Mouse (Mus musculus) myocyte (in vitro differentiated cells): Measurements from ENCODE around the gene Phactr4.

Experiments used
- E2F4 ChIP-seq: IDR thresholded peaks from one replicate; pipeline ENCODE4 v1.6.1; 2011; ENCODE audit warnings: mild to moderate bottlenecking, control low read depth, moderate library complexity; ENCODE audit not compliant: insufficient read depth
- MYOD1 ChIP-seq, 3 experiments: IDR thresholded peaks; one replicate each; pipeline ENCODE4 v1.6.1; 2011; ENCODE audit warnings: control low read depth in 2 of 3, low read depth in 2 of 3, mild to moderate bottlenecking in 2 of 3, moderate library complexity in 1 of 3; ENCODE audit not compliant: insufficient read length in 2 of 3, control insufficient read depth in 1 of 3
- POLR2A ChIP-seq: IDR thresholded peaks from one replicate; pipeline ENCODE4 v1.6.1; 2011; ENCODE audit warnings: low read depth, mild to moderate bottlenecking, control low read depth, moderate library complexity; ENCODE audit not compliant: insufficient read length
- POLR2AphosphoS2 ChIP-seq: IDR thresholded peaks from one replicate; pipeline ENCODE4 v1.6.1; 2011; ENCODE audit warnings: low read depth, control low read depth; ENCODE audit not compliant: insufficient read length
- TCF3 ChIP-seq: IDR thresholded peaks from one replicate; pipeline ENCODE4 v1.6.1; 2011; ENCODE audit warnings: low read depth, control low read depth; ENCODE audit not compliant: insufficient read length

GRCm38 (mm10) chr4:132455561-132455960, 33.3 kb upstream of the Phactr4 start:
- no peak for TF ChIP-seq TCF3
- TF ChIP-seq POLR2AphosphoS2 = no peak
- TF ChIP-seq POLR2A = no peak
- TF ChIP-seq E2F4 = no peak
- no peak for TF ChIP-seq MYOD1 (IDR thresholded peaks at IDR 0.05; ENCODE audit: control insufficient read depth in 1 of 3, insufficient read length in 2 of 3, low read depth in 2 of 3)
